Mouse (Mus musculus) thymus, adult 2 months (tissue): ENCODE results near the gene Scgb1b2. TPM values are rescaled to one million over a fixed set of nuclear protein-coding genes. Genes with fewer than 3 reads are reported as not detected.

Source experiments
- DNase-seq: peaks from one replicate; pipeline ENCODE4 v3.0.0; 2021
- H3K27ac ChIP-seq: fragments of 200-500 bp; 2 replicates; pipeline ENCODE4 v1.5.1; 2012; ENCODE audit warnings: low read length, control low read depth; ENCODE audit not compliant: control insufficient read depth, insufficient read depth
- H3K27me3 ChIP-seq: fragments of 200-500 bp; 2 replicates; pipeline ENCODE4 v1.6.1; 2012; ENCODE audit warnings: mild to moderate bottlenecking, low read length, moderate library complexity, mixed read lengths; ENCODE audit not compliant: control insufficient read depth, insufficient read depth
- H3K36me3 ChIP-seq: fragments of 200-500 bp; 2 replicates; pipeline ENCODE4 v1.6.1; 2012; ENCODE audit warnings: mild to moderate bottlenecking, low read length, moderate library complexity; ENCODE audit not compliant: control insufficient read depth, insufficient read depth
- H3K4me1 ChIP-seq: fragments of 200-500 bp; replicated peaks from 2 replicates; pipeline ENCODE4 v1.6.1; 2012; ENCODE audit warnings: low read length; ENCODE audit not compliant: control insufficient read depth, insufficient read depth
- H3K4me3 ChIP-seq: fragments of 200-500 bp; 2 replicates; pipeline ENCODE4 v1.5.1; 2012; ENCODE audit warnings: mild to moderate bottlenecking, low read length, control low read depth, moderate library complexity; ENCODE audit not compliant: control insufficient read depth, insufficient read depth
- CTCF ChIP-seq: fragments of 200-500 bp; IDR thresholded peaks from 2 replicates; pipeline ENCODE4 v1.5.1; 2012; ENCODE audit warnings: mild to moderate bottlenecking, control low read depth, low read length, moderate library complexity, borderline replicate concordance; ENCODE audit not compliant: control insufficient read depth, poor library complexity, insufficient read depth; ENCODE audit errors: extremely low read depth
- POLR2A ChIP-seq: fragments of 200-500 bp; IDR thresholded peaks from 2 replicates; pipeline ENCODE4 v1.6.1; 2012; ENCODE audit warnings: mild to moderate bottlenecking, low read length, control low read depth, moderate library complexity; ENCODE audit not compliant: control insufficient read depth, poor library complexity, insufficient read depth; ENCODE audit errors: extremely low read depth
- WGBS: fragments of 180-500 bp; shearing (Covaris S2); methylation state at CpG from one replicate; pipeline ENCODE4 v1.1.7; 2018; 5-methylcytosine and 5-hydroxymethylcytosine counted together
- polyA plus RNA-seq: library from polyadenylated mRNA; depleted of rRNA; stranded (reverse); fragments of >200 nt; gene quantifications from 2 replicates; pipeline ENCODE4 v1.2.3, GENCODE M21; 2012; rRNA removed

The Scgb1b2 gene
- polyA plus RNA-seq: not detected in 2 replicates

GRCm38 (mm10) chr7:31291721-31292120, at the start of gene Scgb1b2:
TSS of gene Scgb1b2 (minus strand) at chr7:31291821.
- WGBS: 90% methylated on average over 3 of the region's 3 CpGs
- H3K4me3 ChIP-seq: no peak within 1 kb of the TSS
- no peak for DNase-seq
- no peaks in the 10 kb centered on the region for H3K4me1 ChIP-seq
- no peak within 1 kb of the TSS for H3K27ac ChIP-seq
- no peaks in the 10 kb centered on the region for H3K27me3 ChIP-seq
- TF ChIP-seq CTCF (no peak), POLR2A (no peak)
- H3K36me3 ChIP-seq: no peaks in the 10 kb centered on the region

- WGBS: 85% methylated on average over 5 of the region's 5 CpGs
- no peaks in the 10 kb centered on the region for H3K4me1 ChIP-seq
These were observed 1.4 kb downstream of the Scgb1b2 start, which contains the start of gene Scgb2b2 for GRCm38 (mm10) chr7:31290208-31290607. TSS of gene Scgb2b2 (plus strand) at chr7:31290508.

More at GRCm38 (mm10) chr7:31290208-31290607, 1.4 kb downstream of the Scgb1b2 start, which contains the start of gene Scgb2b2:
- no peak within 1 kb of the TSS for H3K4me3 ChIP-seq
- no peak for DNase-seq
- H3K27ac ChIP-seq: no peak within 1 kb of the TSS
- no peaks in the 10 kb centered on the region for H3K27me3 ChIP-seq
- H3K36me3 ChIP-seq: no peaks in the 10 kb centered on the region
- no peak for TF ChIP-seq CTCF
- no peak for TF ChIP-seq POLR2A

Other genes starting within 250 kb of the Scgb1b2 start
- 247 and 283 TPM in 2 replicates for gene Fxyd5, start 249.3 kb downstream of the Scgb1b2 start, polyA plus RNA-seq
- 1.4 and 2.2 TPM in 2 replicates for gene Fxyd7, start 240.4 kb downstream of the Scgb1b2 start, polyA plus RNA-seq
- 46.4 and 107 TPM in 2 replicates for gene Fxyd1, start 234.6 kb downstream of the Scgb1b2 start, polyA plus RNA-seq
- 1.1 and 1.8 TPM in 2 replicates for gene Lgi4, start 232.5 kb downstream of the Scgb1b2 start, polyA plus RNA-seq
- gene Fxyd3, start 215.1 kb downstream of the Scgb1b2 start, polyA plus RNA-seq: 23.5 and 34.7 TPM in 2 replicates
- gene Hpn, start 176.5 kb downstream of the Scgb1b2 start, polyA plus RNA-seq: 7.0 and 8.2 TPM in 2 replicates
- 18.7 and 21.2 TPM in 2 replicates for gene Scn1b, start 164.8 kb downstream of the Scgb1b2 start, polyA plus RNA-seq
- 681 and 790 TPM in 2 replicates for gene Gramd1a, start 135.9 kb downstream of the Scgb1b2 start, polyA plus RNA-seq
- gene Scgb2b2, start 1.3 kb downstream of the Scgb1b2 start, polyA plus RNA-seq: not detected in 2 replicates
- gene Scgb2b3, start 70.3 kb upstream of the Scgb1b2 start, polyA plus RNA-seq: not detected in 2 replicates
- not detected in 2 replicates for gene Scgb1b3, start 83.8 kb upstream of the Scgb1b2 start, polyA plus RNA-seq